Mouse (Mus musculus): ENCODE results near the gene Ift43. TPM values are rescaled to one million over a fixed set of nuclear protein-coding genes. Genes with fewer than 3 reads are reported as not detected.
A peak's percentile ranks its signal among the peaks of the same experiment; 100 is the strongest.

The Ift43 gene
- polyA plus RNA-seq, 1 experiment from 2014 or later = 91.5 TPM

DNA sequence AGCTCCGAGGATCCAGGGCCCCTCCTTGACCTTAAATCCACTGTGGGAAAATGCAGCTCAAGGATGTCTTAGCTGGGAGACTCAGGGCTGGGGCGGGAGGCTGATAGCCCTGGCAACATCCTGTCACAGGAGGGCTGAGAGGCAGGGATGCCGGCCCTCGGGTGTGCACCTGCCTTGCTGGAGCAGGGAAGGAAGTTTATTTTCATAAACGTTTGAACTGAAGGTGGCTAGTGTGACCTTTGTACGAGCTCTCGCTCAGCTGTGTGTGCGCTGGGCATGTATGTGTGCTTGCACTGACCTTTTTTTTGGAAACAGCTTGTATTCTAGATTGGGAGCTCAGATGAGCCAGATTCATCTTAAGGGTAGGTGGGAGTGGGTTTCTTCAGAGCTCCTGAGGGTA, 21.5 kb downstream of the Ift43 start:
- ATAC-seq (ENCODE audit: low FRiP score, low read depth) = no peak
- no peak overlapping the region for H3K4me2 ChIP-seq (replicated peaks)
- peak overlapping the region; percentile 60 for H3K27ac ChIP-seq (replicated peaks)
- H3K9ac ChIP-seq (replicated peaks) = no peak overlapping the region
- no peak overlapping the region for H3K4me3 ChIP-seq
- H3K36me3 ChIP-seq = peaks cover 4% of the 10 kb centered on the region; the same call in 1 of the 2 replicates
- peaks cover 17% of the 10 kb centered on the region for H3K4me1 ChIP-seq
- no peaks in the 10 kb centered on the region for H3K9me3 ChIP-seq
- 35% methylated on average over 8 of the region's 8 CpGs for WGBS
- H3K27me3 ChIP-seq = no peaks in the 10 kb centered on the region

DNA sequence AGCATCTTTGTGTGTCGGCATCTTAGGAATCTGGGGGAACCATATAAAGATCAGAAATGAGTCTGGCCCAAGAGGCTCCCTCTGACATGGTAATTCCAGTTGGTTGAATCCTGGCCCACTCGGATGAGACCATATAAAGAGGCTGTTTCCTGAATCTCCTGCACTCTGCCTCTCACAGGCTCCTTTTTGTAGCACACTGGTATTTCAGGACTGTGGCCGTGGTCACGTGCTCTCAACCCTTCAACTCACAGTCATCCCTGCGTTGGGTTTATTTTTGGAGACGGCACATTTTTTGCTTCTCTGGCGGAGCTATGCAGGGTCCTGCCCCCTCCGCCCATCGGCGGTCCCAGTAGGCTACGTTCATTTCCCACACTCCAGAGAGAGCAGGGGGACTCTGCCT, 22.0 kb downstream of the Ift43 start:
- ATAC-seq (ENCODE audit: low FRiP score, low read depth) = no peak
- WGBS = 75% methylated on average over 11 of the region's 11 CpGs
- no peak overlapping the region for H3K4me2 ChIP-seq (replicated peaks)
- H3K4me1 ChIP-seq = peaks cover 17% of the 10 kb centered on the region
- no peak overlapping the region for H3K9ac ChIP-seq (replicated peaks)
- no peak overlapping the region; the same call in 1 of the 2 replicates for H3K27ac ChIP-seq (replicated peaks)
- no peaks in the 10 kb centered on the region for H3K27me3 ChIP-seq
- H3K9me3 ChIP-seq = no peaks in the 10 kb centered on the region
- H3K36me3 ChIP-seq = peaks cover 4% of the 10 kb centered on the region; the same call in 1 of the 2 replicates
- no peak overlapping the region for H3K4me3 ChIP-seq

DNA sequence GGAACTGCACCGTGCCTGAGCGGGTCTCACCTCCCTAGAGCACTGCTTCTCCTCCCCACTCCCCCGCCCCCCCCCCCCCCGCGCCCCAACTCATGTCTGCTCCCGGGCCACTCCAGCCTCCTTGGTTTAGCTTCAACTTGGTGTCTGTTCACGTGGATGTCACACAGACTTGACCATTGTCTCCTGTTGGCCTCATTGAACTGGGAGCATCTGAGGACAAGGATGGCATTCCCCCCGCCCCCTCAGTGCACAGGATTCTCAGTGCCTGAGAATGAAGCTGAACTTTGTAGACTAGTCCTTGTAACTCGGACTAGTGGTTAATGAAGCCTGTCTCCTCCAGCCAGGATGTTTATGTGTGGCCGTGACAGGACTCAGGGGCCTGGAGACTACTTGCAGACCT, 23.2 kb downstream of the Ift43 start:
- ATAC-seq (ENCODE audit: low FRiP score, low read depth) = no peak
- WGBS = 75% methylated on average over 7 of the region's 10 CpGs
- Histone ChIP-seq H3K36me3 (peaks cover 4% of the 10 kb centered on the region; the same call in 1 of the 2 replicates), H3K9ac (replicated peaks) (no peak overlapping the region), H3K27me3 (no peaks in the 10 kb centered on the region), H3K4me1 (peaks cover 17% of the 10 kb centered on the region), H3K4me2 (replicated peaks) (no peak overlapping the region), H3K4me3 (no peak overlapping the region), H3K27ac (replicated peaks) (no peak overlapping the region), H3K9me3 (no peaks in the 10 kb centered on the region)

DNA sequence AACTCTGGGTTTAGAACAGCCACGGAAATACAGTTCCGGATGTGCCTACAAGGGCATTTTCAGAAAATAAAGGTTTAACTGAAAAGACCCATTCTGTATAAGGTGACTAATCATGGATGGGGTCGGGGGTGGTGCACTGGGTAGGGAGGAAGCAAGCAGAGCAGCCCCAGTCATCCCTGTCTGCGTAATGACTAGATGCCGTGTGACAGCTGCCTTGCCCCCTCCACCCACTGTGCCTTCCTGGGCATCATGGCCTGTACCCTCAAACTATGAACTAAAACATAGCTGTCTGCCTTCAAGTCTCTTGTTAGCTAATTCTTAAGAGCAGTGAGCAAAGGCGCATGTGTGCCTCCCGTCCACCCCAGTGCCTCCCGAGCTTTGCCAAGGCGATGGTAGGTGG, 23.7 kb downstream of the Ift43 start:
- Histone ChIP-seq H3K9me3 (no peaks in the 10 kb centered on the region), H3K27me3 (no peaks in the 10 kb centered on the region), H3K4me3 (no peak overlapping the region), H3K27ac (replicated peaks) (no peak overlapping the region), H3K36me3 (peaks cover 4% of the 10 kb centered on the region; the same call in 1 of the 2 replicates), H3K4me1 (peaks cover 17% of the 10 kb centered on the region), H3K4me2 (replicated peaks) (no peak overlapping the region), H3K9ac (replicated peaks) (no peak overlapping the region)
- ATAC-seq (ENCODE audit: low FRiP score, low read depth) = no peak
- WGBS = 93% methylated on average over 9 of the region's 9 CpGs

DNA sequence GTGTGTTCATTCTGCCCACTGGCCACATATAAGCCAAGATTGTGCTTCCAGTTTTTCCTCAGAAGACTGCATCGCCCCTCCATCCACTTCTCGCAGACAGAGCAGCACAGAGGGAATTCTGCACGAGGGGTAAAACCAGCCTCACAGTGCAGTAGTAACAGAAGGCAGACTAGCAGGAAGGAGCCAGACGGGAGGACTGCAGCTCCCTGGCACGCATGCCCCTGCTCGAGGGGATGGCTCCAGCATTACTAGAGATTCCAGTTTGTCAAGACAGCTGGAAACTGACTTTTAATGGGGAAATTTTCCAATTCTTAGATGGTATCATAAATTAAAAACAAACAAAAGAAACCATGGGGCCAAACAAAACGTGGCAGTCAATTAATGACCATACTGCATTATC, 25.3 kb downstream of the Ift43 start:
- Histone ChIP-seq H3K9me3 (no peaks in the 10 kb centered on the region), H3K4me3 (no peak overlapping the region), H3K27me3 (no peaks in the 10 kb centered on the region), H3K4me1 (peaks cover 15% of the 10 kb centered on the region), H3K4me2 (replicated peaks) (no peak overlapping the region), H3K27ac (replicated peaks) (no peak overlapping the region), H3K36me3 (peaks cover 7% of the 10 kb centered on the region; the same call in 1 of the 2 replicates), H3K9ac (replicated peaks) (no peak overlapping the region)
- ATAC-seq (ENCODE audit: low FRiP score, low read depth) = no peak
- 87% methylated on average over 7 of the region's 7 CpGs for WGBS

DNA sequence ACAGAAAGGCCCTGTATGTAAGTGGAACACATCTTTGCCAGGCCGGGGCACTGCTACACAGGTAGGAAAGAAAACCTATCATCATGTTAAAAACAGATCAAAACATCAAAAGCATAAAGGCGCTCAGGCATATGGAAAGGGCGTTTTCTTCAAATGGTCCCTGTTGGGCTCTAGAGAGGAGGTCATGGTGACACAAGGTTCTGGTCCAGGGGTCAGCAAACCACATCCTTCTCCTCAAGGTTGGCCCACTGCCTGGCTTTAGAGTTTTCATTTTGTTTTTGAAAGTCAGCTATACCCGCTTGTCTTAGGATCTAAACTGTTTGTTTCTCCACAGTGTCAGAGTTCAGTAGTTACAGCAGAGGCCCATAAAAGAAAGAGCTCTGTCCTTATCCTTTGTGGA, 27.2 kb downstream of the Ift43 start:
- no peak for ATAC-seq (ENCODE audit: low FRiP score, low read depth)
- WGBS = 90% methylated on average over 4 of the region's 4 CpGs
- H3K9me3 ChIP-seq = no peaks in the 10 kb centered on the region
- no peak overlapping the region for H3K4me3 ChIP-seq
- 0 out of 2 replicates have a peak, but pooled peaks cover under 1% of the 10 kb centered on the region for H3K4me1 ChIP-seq
- no peaks in the 10 kb centered on the region for H3K27me3 ChIP-seq
- no peak overlapping the region for H3K9ac ChIP-seq (replicated peaks)
- no peak overlapping the region for H3K27ac ChIP-seq (replicated peaks)
- H3K4me2 ChIP-seq (replicated peaks) = no peak overlapping the region
- peaks cover 7% of the 10 kb centered on the region; the same call in 1 of the 2 replicates for H3K36me3 ChIP-seq

DNA sequence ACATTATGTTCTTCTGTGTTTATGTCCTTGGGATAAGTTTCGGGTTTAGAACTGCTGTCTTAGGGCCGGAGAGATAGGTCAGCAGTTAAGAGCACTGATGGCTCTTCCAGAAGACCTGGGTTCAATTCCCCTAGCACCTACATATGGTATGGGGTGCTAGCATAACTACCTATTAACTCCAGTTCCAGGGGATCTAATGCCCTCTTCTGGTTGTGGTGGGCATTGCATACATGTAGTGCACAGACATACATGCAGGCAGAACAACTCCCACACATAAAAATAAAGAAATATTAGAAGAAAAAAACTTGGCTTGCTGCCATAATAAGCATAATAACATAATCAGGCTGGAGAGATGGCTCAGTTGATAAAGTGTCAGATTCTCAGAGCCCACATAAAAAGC, 28.3 kb downstream of the Ift43 start:
- no peak overlapping the region for H3K27ac ChIP-seq (replicated peaks)
- peaks cover 7% of the 10 kb centered on the region; the same call in 1 of the 2 replicates for H3K36me3 ChIP-seq
- no peaks in the 10 kb centered on the region for H3K9me3 ChIP-seq
- no peaks in the 10 kb centered on the region for H3K27me3 ChIP-seq
- 97% methylated on average over 2 of the region's 2 CpGs for WGBS
- no peak overlapping the region for H3K4me2 ChIP-seq (replicated peaks)
- H3K4me1 ChIP-seq = no peaks in the 10 kb centered on the region
- no peak overlapping the region for H3K9ac ChIP-seq (replicated peaks)
- no peak for ATAC-seq (ENCODE audit: low FRiP score, low read depth)
- no peak overlapping the region for H3K4me3 ChIP-seq

DNA sequence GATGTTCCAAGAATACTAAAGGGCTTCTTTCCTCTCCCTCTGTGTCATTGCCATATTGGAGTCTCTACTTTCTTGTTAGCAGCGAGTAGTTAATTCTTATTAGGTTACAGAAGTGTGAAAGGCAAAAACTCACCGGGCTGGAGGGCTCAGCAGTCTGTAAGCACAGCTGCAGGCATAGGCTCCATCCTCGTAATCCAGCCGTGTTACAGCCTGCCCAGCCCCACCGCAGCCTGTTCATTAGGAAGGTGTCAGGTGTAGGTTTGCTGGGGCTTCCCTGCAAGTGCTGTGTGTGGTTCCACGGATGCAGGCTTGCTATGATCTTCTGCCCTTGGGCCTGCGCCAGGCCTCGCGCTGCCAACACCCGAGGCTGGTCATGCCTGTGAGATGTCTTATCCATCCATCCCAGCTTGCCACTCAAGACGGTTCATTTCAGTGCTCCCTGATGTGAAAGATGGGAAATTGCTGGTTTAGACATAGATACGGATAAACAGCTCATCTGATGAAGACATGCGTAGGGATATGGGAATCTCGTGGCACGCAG, 34.0 kb downstream of the Ift43 start:
- no peaks in the 10 kb centered on the region for H3K4me1 ChIP-seq
- H3K36me3 ChIP-seq = 0 out of 2 replicates have a peak, but pooled peaks cover 3% of the 10 kb centered on the region
- no peaks in the 10 kb centered on the region for H3K27me3 ChIP-seq
- no peak overlapping the region for H3K9ac ChIP-seq (replicated peaks)
- H3K27ac ChIP-seq (replicated peaks) = no peak overlapping the region
- no peak for ATAC-seq (ENCODE audit: low FRiP score, low read depth)
- WGBS = 86% methylated on average over 15 of the region's 15 CpGs
- H3K4me3 ChIP-seq = no peak overlapping the region
- no peaks in the 10 kb centered on the region for H3K9me3 ChIP-seq
- H3K4me2 ChIP-seq (replicated peaks) = no peak overlapping the region

DNA sequence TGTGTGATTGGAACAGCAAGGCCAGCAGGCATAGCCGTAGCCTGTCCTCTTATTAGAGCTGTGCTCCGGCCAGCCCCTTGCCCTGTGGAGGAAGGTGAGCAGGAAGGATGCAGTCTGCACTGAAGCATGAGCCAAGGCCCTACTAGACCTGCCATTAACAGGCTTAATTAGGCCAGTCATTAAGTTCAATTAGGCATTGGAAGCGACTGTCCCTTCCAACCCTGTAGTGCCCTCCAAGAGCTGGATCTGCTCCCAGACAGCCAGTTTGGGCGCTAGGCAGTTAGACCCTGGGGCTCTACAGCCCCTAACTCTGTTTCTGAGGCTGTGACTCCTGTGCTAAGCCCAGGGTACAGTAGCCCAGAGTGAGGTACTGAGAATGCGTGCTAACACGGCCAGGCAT, 41.7 kb downstream of the Ift43 start:
- no peak overlapping the region for H3K9ac ChIP-seq (replicated peaks)
- no peak for ATAC-seq (ENCODE audit: low FRiP score, low read depth)
- H3K4me3 ChIP-seq = no peak overlapping the region
- WGBS = 91% methylated on average over 6 of the region's 6 CpGs
- H3K36me3 ChIP-seq = no peaks in the 10 kb centered on the region
- no peak overlapping the region for H3K27ac ChIP-seq (replicated peaks)
- no peaks in the 10 kb centered on the region for H3K27me3 ChIP-seq
- no peaks in the 10 kb centered on the region for H3K9me3 ChIP-seq
- no peak overlapping the region for H3K4me2 ChIP-seq (replicated peaks)
- no peaks in the 10 kb centered on the region for H3K4me1 ChIP-seq

DNA sequence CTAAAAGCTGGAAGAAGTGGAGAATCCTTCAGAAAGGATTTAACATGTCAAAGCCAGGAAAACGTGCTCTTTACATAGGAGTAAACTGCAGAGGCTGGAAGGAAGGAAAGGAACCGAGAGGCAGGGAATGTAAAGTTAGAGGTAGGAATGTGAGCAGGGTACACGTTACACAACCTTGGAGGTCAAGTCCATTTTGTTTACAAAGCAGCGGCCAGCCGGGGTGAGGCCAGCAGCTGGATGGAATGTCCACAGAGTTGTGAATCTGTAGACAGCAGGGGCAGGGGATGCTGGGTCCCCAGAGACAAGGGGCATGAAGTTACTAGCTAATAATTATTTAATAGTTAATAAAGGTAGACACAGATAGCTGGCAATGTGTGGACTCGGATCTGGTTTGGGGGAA, 45.8 kb downstream of the Ift43 start:
- H3K4me3 ChIP-seq = no peak overlapping the region
- ATAC-seq (ENCODE audit: low FRiP score, low read depth) = no peak
- no peaks in the 10 kb centered on the region for H3K36me3 ChIP-seq
- H3K9ac ChIP-seq (replicated peaks) = no peak overlapping the region
- H3K27me3 ChIP-seq = no peaks in the 10 kb centered on the region
- 81% methylated on average over 6 of the region's 6 CpGs for WGBS
- no peak overlapping the region for H3K27ac ChIP-seq (replicated peaks)
- no peaks in the 10 kb centered on the region for H3K4me1 ChIP-seq
- H3K4me2 ChIP-seq (replicated peaks) = no peak overlapping the region
- no peaks in the 10 kb centered on the region for H3K9me3 ChIP-seq

DNA sequence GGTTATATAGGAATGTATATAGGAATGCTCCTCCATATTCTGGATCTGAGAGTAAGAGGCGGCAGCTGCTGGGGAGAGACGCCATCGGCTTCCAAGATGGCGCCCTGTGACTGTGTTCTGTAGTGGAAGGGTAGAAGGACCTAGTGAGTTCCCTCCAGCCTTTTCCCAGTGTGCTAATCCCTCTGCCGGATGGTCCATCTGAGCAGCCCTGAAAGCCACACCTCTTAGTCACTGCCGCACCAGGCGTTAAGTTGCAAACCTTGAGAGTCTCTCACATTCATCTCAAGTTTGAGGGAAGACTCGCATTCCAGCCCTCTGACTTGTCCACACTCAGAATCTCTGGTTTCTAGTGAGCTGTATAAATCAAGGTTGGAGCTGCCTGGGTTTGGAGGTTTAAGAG, 46.7 kb downstream of the Ift43 start:
- Histone ChIP-seq H3K27ac (replicated peaks) (no peak overlapping the region), H3K9ac (replicated peaks) (no peak overlapping the region), H3K9me3 (no peaks in the 10 kb centered on the region), H3K27me3 (no peaks in the 10 kb centered on the region), H3K4me1 (no peaks in the 10 kb centered on the region), H3K4me3 (no peak overlapping the region), H3K36me3 (no peaks in the 10 kb centered on the region), H3K4me2 (replicated peaks) (no peak overlapping the region)
- no peak for ATAC-seq (ENCODE audit: low FRiP score, low read depth)
- WGBS = 92% methylated on average over 8 of the region's 8 CpGs

DNA sequence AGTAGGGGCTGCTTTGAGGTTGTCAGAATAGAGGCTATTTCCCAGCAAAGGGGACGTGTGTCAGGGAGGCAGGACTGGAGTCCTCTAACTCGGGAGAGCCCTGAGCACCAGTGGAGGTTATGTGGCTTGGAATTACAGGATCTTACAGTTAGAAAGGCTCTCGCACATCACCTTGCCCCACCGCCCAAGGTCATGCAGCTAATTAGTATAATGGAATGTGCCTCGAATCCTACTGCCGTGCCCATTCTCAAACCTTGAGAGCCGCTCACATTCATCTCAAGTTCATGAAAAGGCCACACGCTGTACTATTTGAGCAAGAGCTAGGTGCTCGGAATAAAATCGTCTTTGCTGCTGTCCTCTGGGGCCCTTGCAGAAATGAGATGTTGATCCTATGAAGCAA, 47.4 kb downstream of the Ift43 start:
- Histone ChIP-seq H3K27me3 (no peaks in the 10 kb centered on the region), H3K4me1 (no peaks in the 10 kb centered on the region), H3K9me3 (no peaks in the 10 kb centered on the region), H3K4me3 (no peak overlapping the region), H3K4me2 (replicated peaks) (no peak overlapping the region), H3K27ac (replicated peaks) (no peak overlapping the region), H3K36me3 (no peaks in the 10 kb centered on the region), H3K9ac (replicated peaks) (no peak overlapping the region)
- 82% methylated on average over 10 of the region's 10 CpGs for WGBS
- no peak for ATAC-seq (ENCODE audit: low FRiP score, low read depth)

DNA sequence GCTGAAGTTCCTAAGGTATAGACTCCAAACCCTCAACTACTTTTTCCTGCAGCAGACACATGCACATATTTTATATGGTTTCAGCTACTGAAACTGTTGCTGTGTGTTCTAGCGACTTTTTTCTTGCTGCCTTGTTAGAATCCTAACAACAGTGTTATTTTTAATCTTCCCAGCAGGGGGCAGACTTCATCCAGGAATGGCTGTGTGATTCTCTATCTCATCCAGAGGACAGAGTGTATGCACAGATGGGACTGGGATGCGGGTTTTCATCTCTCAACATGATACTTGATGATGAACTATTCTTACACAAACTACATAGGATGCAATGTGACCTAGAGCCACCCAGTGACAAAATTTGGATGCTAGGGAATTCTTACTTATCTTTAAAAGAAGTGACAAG, 50.5 kb downstream of the Ift43 start:
- H3K27me3 ChIP-seq = no peaks in the 10 kb centered on the region
- whole genome bisulfite sequencing = 31% methylated on average over 2 of the region's 2 CpGs

More for the DNA sequence above, 50.5 kb downstream of the Ift43 start:
- Histone ChIP-seq H3K4me2 (replicated peaks) (no peak overlapping the region), H3K9ac (replicated peaks) (no peak overlapping the region), H3K27ac (replicated peaks) (no peak overlapping the region), H3K4me3 (no peak overlapping the region), H3K36me3 (no peaks in the 10 kb centered on the region), H3K4me1 (peaks cover 6% of the 10 kb centered on the region; the same call in 1 of the 2 replicates), H3K9me3 (no peaks in the 10 kb centered on the region)
- ATAC-seq (ENCODE audit: low FRiP score, low read depth) = no peak

All from midbrain, embryonic 12.5 days (tissue).